Mouse (Mus musculus) right cerebral cortex, adult 2 months (tissue): Measurements from ENCODE around the gene Lmx1b.

Experiments
- DNase-seq, 2 experiments: peaks; one replicate each; pipeline ENCODE4 v3.0.0; 2021 to 2022; ENCODE audit warnings: low spot score in 2 of 2

Lmx1b gene

GRCm38 (mm10) chr2:33630081-33631021 lies 10.0 kb downstream of the Lmx1b start:
- no peak for DNase-seq

DNA sequence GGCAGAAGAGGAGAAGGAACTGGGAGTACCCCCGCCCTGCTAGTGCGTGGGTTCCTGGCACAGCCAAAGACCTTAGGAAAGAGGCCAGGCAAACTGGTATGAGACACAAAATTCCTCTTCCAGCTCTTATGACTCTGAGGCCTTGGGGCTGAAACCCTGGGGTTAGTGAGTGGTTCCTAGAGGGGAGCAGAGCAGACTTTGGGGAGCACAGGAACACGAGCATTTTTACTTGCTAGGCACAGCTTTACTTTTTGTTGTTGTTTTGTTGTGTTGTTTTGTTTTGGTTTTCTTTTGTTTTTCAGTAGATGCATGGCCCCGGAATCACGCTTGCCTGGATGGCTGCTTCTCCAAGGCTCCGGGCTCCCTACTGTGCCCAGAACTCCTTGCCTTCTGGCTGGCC lies 10.7 kb downstream of the Lmx1b start:
- no peak for DNase-seq

GRCm38 (mm10) chr2:33628791-33629190 lies 11.5 kb downstream of the Lmx1b start:
- DNase-seq = no peak

DNA sequence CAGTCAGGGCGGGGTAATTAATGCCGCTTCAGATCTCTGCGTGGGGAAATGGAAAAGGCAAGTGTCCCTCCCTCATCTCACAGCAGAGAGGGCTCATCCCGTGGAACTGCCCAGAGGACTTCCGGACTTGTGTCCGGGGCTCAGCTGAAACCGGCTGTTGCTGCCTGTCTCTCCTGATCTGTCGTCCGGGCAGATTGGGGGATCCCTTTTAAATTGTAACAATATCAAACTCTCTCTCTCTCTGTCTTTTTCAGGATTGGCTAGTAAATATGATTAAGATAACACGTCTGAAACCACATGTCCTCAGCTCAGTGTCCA lies 13.3 kb downstream of the Lmx1b start:
- no peak for DNase-seq

DNA sequence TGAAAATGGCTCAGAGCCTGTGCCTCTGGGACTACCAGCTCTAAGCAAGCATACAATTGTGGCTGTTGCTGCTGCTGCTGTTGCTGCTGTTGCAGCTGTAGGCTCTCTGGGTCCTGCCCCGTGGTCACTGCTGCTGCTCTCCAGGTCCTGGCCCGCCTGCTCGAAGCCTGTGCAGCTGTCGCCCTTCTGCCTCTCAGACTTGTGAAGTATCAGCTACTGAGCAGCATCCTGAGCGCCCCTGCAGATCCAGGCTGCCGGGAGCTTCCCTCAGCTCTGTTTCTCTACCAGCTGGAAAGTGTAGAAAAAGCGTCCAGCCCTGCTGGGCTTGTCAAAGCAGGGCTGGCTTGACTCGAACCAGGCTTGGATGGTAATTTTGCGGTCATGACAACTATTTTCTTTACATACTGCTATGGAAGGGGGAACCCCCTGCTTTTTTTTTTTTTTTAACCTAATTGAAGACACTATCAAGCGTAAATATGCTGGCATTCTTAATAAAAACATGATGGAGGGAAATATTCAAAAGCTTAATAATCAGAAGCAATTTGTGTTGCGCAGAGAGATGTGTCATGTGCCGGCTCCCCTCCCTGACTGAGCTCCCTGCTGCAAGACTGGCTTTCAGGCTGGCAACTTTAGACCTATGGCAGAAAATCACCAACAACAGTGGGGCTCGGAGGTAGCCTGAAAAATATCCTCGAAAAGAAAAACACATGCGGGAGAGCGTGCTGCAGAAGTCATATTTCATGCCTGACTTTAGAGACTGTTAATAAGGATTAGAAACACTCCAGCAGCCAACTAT lies 13.9 kb downstream of the Lmx1b start:
- no peak for DNase-seq

DNA sequence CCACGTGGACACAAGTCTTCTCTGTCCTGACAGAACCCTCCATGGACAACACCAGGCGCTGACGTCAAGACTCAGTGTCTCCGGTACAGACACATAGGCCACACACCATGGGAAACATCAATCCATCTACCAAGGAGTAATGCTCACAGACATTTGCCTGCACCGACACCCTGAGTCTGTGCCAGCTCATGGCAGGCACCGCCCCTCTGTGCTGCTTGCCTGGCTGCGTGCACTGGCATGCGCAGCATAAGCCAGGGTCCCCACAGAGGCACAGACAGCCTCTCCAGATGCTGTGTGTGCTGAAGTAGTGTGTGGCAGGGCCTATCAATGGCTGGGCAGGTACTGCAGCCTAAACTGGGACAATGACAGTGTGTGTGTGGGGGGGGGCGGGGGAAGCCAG lies 22.6 kb downstream of the Lmx1b start:
- DNase-seq = no peak

GRCm38 (mm10) chr2:33616411-33616843 lies 23.9 kb downstream of the Lmx1b start:
- peak; percentile 71 to 78 for DNase-seq

- DNase-seq = no peak
Observed at GRCm38 (mm10) chr2:33615843-33616344, 24.4 kb downstream of the Lmx1b start.

DNA sequence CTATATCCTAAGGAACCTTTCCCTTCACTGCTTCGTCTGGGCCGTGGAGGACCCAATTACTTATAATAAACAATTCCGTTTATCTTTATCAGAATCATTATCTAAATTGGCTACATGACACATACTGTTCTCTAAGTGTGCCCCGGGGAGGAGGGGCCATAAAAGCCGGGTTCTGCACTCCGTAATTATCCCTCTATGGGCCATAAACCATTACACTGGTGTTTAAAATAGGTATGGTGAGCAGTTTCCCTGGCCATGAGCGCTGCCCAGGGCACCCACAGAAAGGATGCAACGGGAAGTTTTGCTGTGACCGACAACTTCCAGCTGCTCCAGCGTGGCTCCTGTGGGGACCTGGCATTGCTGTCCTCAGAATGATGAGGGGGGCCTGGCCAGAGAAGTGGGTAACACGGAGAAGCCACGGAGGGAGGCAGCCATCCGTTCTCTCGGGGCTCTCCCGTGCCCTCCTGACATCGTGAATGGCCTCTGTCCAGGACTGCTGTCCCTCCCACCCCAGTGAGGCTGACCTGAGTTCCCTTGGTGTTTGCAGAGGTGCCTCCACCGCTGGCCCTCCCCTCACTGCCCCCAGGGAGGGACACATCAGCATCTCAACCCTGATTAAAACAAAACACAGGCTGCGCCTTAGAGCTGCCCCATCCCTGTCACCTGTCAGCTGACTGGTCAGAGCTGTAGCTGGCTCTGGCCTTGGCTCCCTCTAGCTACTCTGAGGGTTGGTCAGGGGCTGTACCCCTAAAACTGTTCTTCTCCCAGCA lies 34.6 kb downstream of the Lmx1b start:
- no peak for DNase-seq

DNA sequence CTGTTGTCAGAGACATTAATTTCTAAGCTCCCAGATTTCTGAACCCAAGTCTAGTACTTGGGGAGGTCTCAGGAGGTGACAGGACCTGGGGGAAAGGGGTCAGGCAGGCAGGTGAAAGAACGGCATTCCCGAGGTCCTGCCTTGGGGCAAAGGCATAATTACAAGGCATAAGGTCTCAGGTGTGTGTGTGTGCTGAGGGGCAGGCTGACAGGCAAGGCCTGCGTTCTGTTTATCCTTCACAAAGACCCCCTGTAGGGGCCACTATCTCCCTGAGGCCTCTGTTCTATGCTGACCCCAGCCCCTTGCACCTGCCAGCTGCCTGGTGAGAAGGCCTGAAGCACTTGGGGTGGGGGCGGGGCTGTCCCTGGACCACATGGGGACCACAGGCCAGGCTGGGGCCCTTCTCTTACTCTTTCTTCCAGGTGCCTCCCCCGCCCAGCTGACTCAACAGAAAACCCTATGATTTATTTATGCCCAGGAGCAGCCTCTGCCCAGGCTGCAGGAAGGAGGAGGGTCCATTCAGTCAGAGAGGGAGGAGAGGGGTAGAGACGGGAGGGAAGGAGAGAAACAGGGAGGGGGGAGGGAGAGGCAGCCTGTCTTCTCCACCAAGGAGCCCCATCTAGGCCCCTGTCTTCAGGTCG lies 35.3 kb downstream of the Lmx1b start:
- no peak for DNase-seq

- DNase-seq = no peak
Observed at GRCm38 (mm10) chr2:33600520-33600919, 39.8 kb downstream of the Lmx1b start.

GRCm38 (mm10) chr2:33597384-33597783 lies 42.9 kb downstream of the Lmx1b start:
- no peak for DNase-seq

DNA sequence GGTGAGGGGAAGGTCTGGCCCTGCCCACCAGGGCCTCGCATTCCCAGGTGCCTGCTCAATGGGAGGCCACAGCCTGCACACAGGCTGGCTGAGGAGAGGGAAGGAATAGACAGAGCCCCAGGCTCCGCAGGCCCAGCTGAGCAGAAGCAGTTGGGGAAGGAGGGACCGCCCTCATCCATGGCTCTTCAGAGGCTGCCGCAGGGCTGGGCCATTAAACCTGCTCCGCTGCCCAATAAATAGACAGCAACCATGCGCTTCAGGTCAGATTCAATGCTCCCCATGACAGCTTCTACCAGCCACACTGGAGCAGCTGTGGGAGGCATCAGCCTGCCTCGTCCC lies 45.3 kb downstream of the Lmx1b start:
- DNase-seq = no peak

DNA sequence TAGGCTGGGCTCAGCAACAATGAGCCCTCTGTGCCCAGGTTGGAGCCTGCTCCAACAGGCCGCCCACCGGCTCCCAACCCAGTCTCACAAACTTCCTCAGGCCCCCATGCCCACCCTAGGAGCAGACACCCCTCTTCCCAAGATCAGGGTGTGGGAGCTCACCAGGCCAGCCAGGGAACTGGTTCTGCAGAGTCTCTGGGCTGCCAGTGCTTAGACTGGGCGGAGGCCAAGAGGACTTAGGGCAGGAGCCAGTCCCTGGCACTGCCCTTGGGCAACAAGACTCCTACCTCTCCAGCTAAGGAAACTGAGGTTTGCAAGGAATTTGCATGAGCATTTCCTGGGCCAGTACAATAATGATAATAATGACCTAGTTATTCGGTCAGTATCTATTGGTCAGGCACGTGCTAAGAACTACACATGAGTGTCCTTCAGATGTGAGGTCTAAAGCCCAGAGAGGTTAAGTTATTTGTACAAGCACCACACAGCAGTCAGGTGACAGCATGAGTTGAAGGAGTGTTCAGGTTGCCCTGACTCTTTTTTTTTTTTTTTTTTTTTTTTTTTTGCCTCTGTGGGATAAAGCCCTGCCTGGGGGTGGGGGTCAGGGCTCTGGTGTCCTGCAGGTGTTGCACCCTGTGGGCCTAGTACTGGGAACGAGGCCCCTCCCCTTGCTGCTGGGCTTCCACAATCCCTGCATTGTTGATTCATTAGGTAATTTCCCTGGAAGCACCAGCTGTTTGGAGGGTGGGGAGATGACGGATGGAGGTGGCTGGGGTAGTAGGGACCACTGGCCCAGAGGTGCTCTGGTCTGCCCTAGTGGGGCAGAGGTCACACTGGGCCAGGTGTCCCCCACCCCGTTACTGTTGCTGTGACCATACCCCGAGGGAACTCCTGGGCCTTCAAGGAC lies 45.9 kb downstream of the Lmx1b start:
- no peak for DNase-seq

DNA sequence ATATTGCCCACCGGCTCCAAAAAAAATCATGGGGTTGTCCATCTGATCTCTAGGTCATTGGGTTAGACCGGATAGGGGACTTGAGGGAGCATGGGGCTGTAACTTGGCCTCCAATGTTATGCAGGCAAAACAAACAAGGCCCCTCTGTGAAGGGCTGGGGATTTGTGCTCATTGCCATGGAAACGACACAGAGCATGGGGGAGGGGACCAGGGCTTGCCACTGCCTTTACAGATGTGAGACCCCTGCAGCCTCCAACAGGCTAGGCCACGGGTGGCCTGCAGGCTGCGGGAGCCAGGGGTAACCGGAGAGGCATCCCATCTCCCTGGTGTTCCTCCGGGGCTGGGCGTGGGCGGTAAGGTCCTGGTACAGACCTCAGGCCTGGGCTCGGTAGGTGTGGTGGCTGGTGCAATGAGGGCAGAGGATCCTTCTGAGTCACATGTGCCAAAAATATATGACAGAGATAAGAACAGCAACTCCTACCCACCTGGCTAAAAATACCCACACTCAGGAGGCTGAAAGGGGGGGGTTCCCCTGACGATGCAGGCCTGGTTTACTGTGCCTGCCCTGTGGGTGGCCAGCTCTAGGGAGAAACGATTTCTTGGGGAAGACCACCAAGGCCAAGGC lies 47.3 kb downstream of the Lmx1b start:
- DNase-seq = peak; percentile 34 to 39

GRCm38 (mm10) chr2:33589280-33589679 lies 51.0 kb downstream of the Lmx1b start:
- DNase-seq = no peak

DNA sequence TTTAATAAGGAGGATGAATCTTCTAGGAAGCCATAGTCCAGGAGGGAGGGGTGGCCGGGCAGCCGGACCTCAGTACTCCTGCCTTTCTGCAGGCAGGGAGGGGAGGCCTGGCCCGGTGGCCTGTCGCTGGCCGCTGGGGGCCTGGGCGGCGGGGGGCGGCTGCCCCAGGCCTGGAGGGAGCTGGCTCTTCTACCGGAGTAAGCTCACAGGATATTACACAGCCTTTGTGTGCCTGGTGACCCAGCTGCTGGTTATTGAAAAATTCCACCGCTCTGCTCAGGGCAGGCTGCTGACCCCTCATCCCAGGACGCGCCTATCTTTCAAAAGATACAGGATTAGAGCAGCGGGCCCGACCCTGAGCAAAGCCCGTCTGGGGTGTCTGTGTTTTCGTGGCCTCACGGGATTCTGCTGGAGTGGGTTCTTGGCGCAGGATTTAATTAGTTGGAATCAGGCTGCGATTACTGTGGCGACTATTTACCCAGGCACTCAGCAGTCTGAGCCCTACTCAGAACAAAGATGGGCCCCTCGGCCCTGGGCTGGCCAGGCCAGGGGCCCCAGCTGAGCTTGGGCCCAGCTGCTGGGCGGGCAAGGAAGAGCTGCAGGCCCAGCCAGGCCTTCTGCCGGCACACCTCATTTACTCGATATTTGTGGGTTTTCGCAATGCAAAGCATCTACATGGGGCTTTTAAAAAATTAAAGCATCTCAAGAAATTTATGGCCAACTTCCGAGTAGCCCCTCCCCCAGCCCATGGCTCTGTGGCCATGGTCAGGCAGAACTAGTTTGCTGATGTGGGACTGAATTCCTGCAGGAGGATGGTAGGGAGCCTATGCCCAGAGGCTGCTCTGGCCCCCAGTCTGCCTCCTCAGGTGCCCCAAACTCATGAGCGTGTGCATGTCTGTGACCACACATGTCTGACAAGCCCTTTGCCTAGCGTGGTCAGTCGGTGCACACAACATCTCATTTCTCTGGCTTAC lies 55.1 kb downstream of the Lmx1b start:
- DNase-seq = no peak

DNA sequence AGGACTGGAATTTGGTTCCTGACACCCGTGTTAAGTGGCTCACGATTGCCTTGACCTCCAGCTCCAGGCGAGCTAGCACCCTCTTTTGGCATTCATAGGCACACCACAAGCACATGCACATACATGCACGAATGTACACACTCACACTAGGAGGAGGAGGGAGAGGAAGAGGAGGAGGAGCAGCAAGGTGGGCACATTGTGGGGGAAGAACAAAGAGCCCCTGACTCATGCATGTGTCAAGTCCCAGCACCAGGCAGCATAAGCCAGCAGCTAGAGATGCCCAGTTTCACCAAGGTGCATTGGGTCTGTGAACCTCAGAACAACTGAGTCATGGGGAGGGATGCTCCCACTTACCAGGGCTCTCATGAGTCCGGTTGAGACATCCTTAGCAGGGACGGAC lies 56.5 kb downstream of the Lmx1b start:
- DNase-seq = no peak

DNA sequence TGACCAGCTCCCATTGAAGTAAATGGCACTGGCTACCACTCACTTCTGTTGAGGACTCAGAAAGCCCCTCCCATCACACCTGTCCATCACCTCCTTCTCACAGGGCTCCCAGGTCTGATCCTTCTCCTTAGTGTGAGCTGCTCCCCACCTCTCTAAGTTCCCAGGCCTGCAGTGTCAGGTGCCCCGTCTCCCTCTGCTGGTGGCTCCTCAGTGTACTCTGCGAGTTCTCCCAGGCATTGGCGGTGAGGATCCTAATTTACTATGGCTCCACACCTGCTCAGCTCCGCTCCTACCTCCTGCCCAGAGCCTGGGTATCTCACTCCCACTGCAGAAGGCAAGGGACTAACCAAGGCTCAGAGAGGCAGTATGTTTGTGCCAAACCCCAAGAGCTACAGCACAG lies 57.0 kb downstream of the Lmx1b start:
- DNase-seq = peak; percentile 25 to 29
